Mouse (Mus musculus) midbrain, embryonic 14.5 days (tissue): Measurements from ENCODE around the gene Rack1. TPM values are rescaled to one million over a fixed set of nuclear protein-coding genes. Genes with fewer than 3 reads are reported as not detected.

Experiments
- ATAC-seq: fragments of 200-750 bp; cut with Nextera tagmentation; 2 replicates; pipeline ENCODE4 v1.8.0; 2017; ENCODE audit warnings: moderate number of reproducible peaks, moderate library complexity; ENCODE audit not compliant: low FRiP score, low TSS enrichment
- DNase-seq: peaks from one replicate; pipeline ENCODE4 v3.0.0-alpha.2; 2015
- H3K27ac ChIP-seq: fragments of 300-500 bp; sonication (generic); replicated peaks from 2 replicates; pipeline ENCODE4 v1.5.1; 2014; ENCODE audit warnings: mild to moderate bottlenecking, low read depth, low read length, moderate library complexity
- H3K27me3 ChIP-seq: fragments of 300-500 bp; sonication (generic); 2 replicates; pipeline ENCODE4 v1.6.1; 2014; ENCODE audit warnings: low read length, control low read depth, mixed read lengths; ENCODE audit not compliant: control insufficient read depth, insufficient read depth
- H3K36me3 ChIP-seq: fragments of 300-500 bp; sonication (generic); 2 replicates; pipeline ENCODE4 v1.6.1; 2014; ENCODE audit warnings: low read length, control low read depth; ENCODE audit not compliant: control insufficient read depth, insufficient read depth
- H3K4me1 ChIP-seq: fragments of 300-500 bp; sonication (generic); 2 replicates; pipeline ENCODE4 v1.6.1; 2014; ENCODE audit warnings: mild to moderate bottlenecking, antibody characterized with exemption, low read length, control low read depth; ENCODE audit not compliant: control insufficient read depth, insufficient read depth
- H3K4me2 ChIP-seq: fragments of 300-500 bp; sonication (generic); 2 replicates; pipeline ENCODE4 v1.6.1; 2014; ENCODE audit warnings: mild to moderate bottlenecking, low read length, moderate library complexity
- H3K4me3 ChIP-seq: fragments of 300-500 bp; sonication (generic); replicated peaks from 2 replicates; pipeline ENCODE4 v1.5.1; 2014; ENCODE audit warnings: low read depth, low read length
- H3K9ac ChIP-seq: fragments of 300-500 bp; sonication (generic); replicated peaks from 2 replicates; pipeline ENCODE4 v1.6.1; 2014; ENCODE audit warnings: mild to moderate bottlenecking, low read length, moderate library complexity
- H3K9me3 ChIP-seq: fragments of 300-500 bp; sonication (generic); 2 replicates; pipeline ENCODE4 v1.6.1; 2016; ENCODE audit warnings: low read length, control low read depth, mixed read lengths; ENCODE audit not compliant: control insufficient read depth
- WGBS: fragments of 180-500 bp; shearing (Covaris S2); extraction: QIAGEN DNeasy Blood & Tissue Kit; methylation state at CpG from one replicate; pipeline ENCODE4 v1.1.7; 2014; 5-methylcytosine and 5-hydroxymethylcytosine counted together
- polyA plus RNA-seq: library from polyadenylated mRNA; unstranded; fragments of >200 nt; fragmentation: Nextera tagmentation; extraction: Ambion mirVana; gene quantifications from 2 replicates; pipeline ENCODE4 v1.2.1, GENCODE M21; 2014

The Rack1 gene
- polyA plus RNA-seq, 1 experiment from 2014 or later = 505 TPM

- DNase-seq (peak; percentile 91), ATAC-seq (no peak)
- Histone ChIP-seq H3K4me1 (peaks cover 5% of the 10 kb centered on the region; the same call in 1 of the 2 replicates), H3K27me3 (no peaks in the 10 kb centered on the region), H3K4me2 (peak overlapping the region; percentile 36; the same call in 1 of the 2 replicates), H3K4me3 (no peak overlapping the region), H3K36me3 (no peaks in the 10 kb centered on the region), H3K9me3 (no peaks in the 10 kb centered on the region), H3K27ac (no peak overlapping the region), H3K9ac (no peak overlapping the region)
- WGBS = under 1% methylated on average over 7 of the region's 7 CpGs
Measured at GRCm38 (mm10) chr11:48775483-48775882, 24.6 kb upstream of the Rack1 start.

- 45% methylated on average over 9 of the region's 9 CpGs for WGBS
- Histone ChIP-seq H3K4me1 (peaks cover 5% of the 10 kb centered on the region; the same call in 1 of the 2 replicates), H3K36me3 (no peaks in the 10 kb centered on the region), H3K27ac (no peak overlapping the region), H3K9me3 (no peaks in the 10 kb centered on the region), H3K9ac (no peak overlapping the region), H3K27me3 (no peaks in the 10 kb centered on the region), H3K4me2 (no peak overlapping the region), H3K4me3 (no peak overlapping the region)
- ATAC-seq = no peak; the same call in 1 of the 2 replicates
- no peak for DNase-seq
Measured at GRCm38 (mm10) chr11:48776664-48777063, 23.5 kb upstream of the Rack1 start.

DNA sequence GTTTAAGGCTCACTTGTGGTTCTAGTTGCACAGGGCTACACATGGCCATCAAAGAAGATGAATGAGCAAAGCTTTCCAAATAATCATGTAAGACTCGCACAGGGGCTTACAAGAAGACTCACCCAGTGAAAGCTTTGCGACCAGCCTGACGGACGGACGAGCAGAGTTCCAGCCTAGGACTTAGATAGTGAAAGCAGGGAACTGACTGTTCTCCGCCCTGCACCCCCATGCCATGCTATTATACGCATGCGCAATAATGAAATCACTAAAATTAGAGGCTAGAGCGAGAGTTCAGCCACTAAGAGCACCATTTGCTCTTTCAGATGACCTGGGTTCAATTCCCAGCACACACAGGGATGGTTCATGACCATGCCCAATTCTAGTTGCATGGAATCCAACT lies 22.8 kb upstream of the Rack1 start:
- H3K4me1 ChIP-seq = peaks cover 5% of the 10 kb centered on the region; the same call in 1 of the 2 replicates
- H3K9ac ChIP-seq = no peak overlapping the region
- no peak overlapping the region for H3K27ac ChIP-seq
- no peak overlapping the region for H3K4me2 ChIP-seq
- H3K27me3 ChIP-seq = no peaks in the 10 kb centered on the region
- WGBS = 93% methylated on average over 9 of the region's 9 CpGs
- ATAC-seq (no peak), DNase-seq (no peak)
- H3K36me3 ChIP-seq = no peaks in the 10 kb centered on the region
- H3K9me3 ChIP-seq = no peaks in the 10 kb centered on the region
- no peak overlapping the region for H3K4me3 ChIP-seq

DNA sequence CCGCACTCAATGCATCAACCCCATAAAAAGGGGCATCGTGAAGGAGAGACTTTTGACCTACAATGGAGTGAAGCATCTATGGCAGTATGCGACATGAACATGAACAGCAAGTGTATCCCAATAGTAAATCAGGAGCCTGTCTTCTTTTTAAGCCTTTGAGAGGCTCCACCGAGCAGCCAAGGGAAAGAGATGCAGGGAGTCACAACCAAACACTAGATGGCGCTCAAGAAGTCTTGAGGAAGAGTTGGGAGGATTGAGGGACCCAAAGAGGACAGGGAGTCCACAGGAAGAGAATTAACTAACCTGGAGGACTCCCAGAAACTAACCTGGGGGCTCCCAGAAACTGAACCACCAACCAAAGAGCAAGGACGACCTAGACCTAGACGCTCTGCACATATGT lies 20.7 kb upstream of the Rack1 start:
- no peak for ATAC-seq
- Histone ChIP-seq H3K27me3 (no peaks in the 10 kb centered on the region), H3K4me2 (no peak overlapping the region), H3K9me3 (no peaks in the 10 kb centered on the region), H3K36me3 (no peaks in the 10 kb centered on the region), H3K27ac (no peak overlapping the region), H3K4me3 (no peak overlapping the region), H3K4me1 (peaks cover 1% of the 10 kb centered on the region; the same call in 1 of the 2 replicates), H3K9ac (no peak overlapping the region)
- peak; percentile 49 for DNase-seq
- 36% methylated on average over 7 of the region's 7 CpGs for WGBS

GRCm38 (mm10) chr11:48782243-48782642 lies 17.9 kb upstream of the Rack1 start:
- 81% methylated on average over 4 of the region's 4 CpGs for WGBS
- Histone ChIP-seq H3K4me2 (no peak overlapping the region), H3K4me3 (no peak overlapping the region), H3K36me3 (no peaks in the 10 kb centered on the region), H3K9ac (no peak overlapping the region), H3K4me1 (no peaks in the 10 kb centered on the region), H3K9me3 (no peaks in the 10 kb centered on the region), H3K27me3 (no peaks in the 10 kb centered on the region), H3K27ac (no peak overlapping the region)
- DNase-seq (no peak), ATAC-seq (no peak)

- Histone ChIP-seq H3K27me3 (no peaks in the 10 kb centered on the region), H3K9ac (no peak overlapping the region), H3K9me3 (no peaks in the 10 kb centered on the region), H3K27ac (peak overlapping the region; percentile 20; the same call in 1 of the 2 replicates), H3K4me3 (peak overlapping the region; percentile 39), H3K4me1 (no peaks in the 10 kb centered on the region), H3K36me3 (no peaks in the 10 kb centered on the region), H3K4me2 (peak overlapping the region; percentile 59)
- peak; percentile 76 for ATAC-seq
- peak; percentile 74 for DNase-seq
- WGBS = 48% methylated on average over 10 of the region's 10 CpGs
Measured at GRCm38 (mm10) chr11:48787455-48788211, 12.5 kb upstream of the Rack1 start.

GRCm38 (mm10) chr11:48788311-48789089 lies 11.6 kb upstream of the Rack1 start:
- H3K4me3 ChIP-seq = peak overlapping the region; percentile 39
- H3K4me2 ChIP-seq = peak overlapping the region; percentile 59
- no peaks in the 10 kb centered on the region for H3K4me1 ChIP-seq
- H3K27me3 ChIP-seq = no peaks in the 10 kb centered on the region
- peak overlapping the region; percentile 20; the same call in 1 of the 2 replicates for H3K27ac ChIP-seq
- no peaks in the 10 kb centered on the region for H3K9me3 ChIP-seq
- H3K9ac ChIP-seq = peak overlapping the region; percentile 48; the same call in 1 of the 2 replicates
- ATAC-seq (peak; percentile 87), DNase-seq (peak; percentile 90)
- WGBS = 6% methylated on average over 16 of the region's 16 CpGs
- no peaks in the 10 kb centered on the region for H3K36me3 ChIP-seq

DNA sequence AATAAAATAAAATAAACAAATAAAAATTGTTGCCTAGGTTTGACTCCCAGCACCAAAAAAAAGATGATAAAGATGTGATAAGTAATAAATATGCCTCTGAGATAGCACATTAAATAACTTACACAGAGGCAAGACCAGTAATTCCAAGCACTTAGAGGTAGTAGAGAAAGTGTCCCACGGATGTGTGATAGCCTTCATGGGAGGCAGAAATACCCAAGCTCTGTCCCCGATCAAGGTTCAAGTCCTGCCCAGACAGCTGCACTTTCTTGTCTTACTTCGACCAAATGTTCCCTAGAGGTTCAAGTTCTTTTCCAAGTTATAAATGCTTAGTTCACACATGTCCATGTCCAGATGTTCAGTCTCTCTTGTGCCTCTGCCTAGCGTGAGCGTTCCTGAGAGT lies 10.9 kb upstream of the Rack1 start:
- WGBS = 86% methylated on average over 5 of the region's 5 CpGs
- H3K36me3 ChIP-seq = no peaks in the 10 kb centered on the region
- no peaks in the 10 kb centered on the region for H3K27me3 ChIP-seq
- H3K9ac ChIP-seq = no peak overlapping the region
- H3K27ac ChIP-seq = no peak overlapping the region
- no peaks in the 10 kb centered on the region for H3K4me1 ChIP-seq
- no peak for ATAC-seq
- H3K4me2 ChIP-seq = no peak overlapping the region
- H3K4me3 ChIP-seq = no peak overlapping the region
- no peak for DNase-seq
- no peaks in the 10 kb centered on the region for H3K9me3 ChIP-seq
